Mouse (Mus musculus): ENCODE results near the gene Atf7. TPM values are rescaled to one million over a fixed set of nuclear protein-coding genes. Genes with fewer than 3 reads are reported as not detected.

The Atf7 gene
- polyA plus RNA-seq, 1 experiment: 84.6 TPM

DNA sequence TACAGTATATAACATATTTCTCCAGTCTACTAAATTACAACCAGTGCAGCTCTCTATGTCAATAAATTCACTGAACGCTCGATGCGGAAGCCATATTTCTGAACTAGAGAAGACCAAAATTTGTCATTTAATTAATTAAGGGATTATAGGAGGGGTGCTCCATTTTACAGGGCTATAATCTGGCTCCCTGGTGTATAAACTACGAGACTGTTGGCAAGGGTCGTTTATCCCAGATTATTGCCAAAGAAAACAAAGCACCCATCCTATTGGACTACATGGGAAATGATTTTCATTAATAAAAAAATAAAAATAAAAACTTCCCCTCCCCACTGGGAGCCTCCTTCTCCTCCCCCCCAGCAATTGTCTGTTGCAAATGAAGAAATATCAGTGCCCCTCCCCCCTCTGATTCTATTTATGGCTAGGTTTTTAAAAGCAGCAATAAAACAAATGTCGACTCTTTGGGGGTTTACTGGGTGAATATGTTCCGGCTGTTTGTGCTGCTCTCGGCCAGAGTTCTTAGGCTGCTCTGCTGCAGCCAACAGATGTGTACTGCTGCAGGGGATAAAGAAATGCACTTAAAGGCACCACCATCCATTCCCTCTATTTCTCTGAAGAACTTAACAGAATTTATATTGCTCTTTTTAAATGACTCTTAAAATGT, 31.1 kb downstream of the Atf7 start:
- no peaks in the 10 kb centered on the region for H3K27me3 ChIP-seq (replicated peaks; ENCODE audit: control insufficient read depth, insufficient read depth, low read length)
- no peaks in the 10 kb centered on the region for H3K4me1 ChIP-seq (ENCODE audit: control insufficient read depth, insufficient read depth, low read length)
- H3K36me3 ChIP-seq (ENCODE audit: control insufficient read depth, insufficient read depth, low read length): no peaks in the 10 kb centered on the region; the same call in 1 of the 2 replicates
- no peak for TF ChIP-seq CTCF (conservative IDR thresholded peaks at IDR 0.05; ENCODE audit: insufficient read depth, insufficient read length, low read depth, low read length)
- no peak for TF ChIP-seq POLR2A (IDR thresholded peaks at IDR 0.05; ENCODE audit: low read depth, low read length)
- H3K4me3 ChIP-seq (ENCODE audit: insufficient read depth, low read depth, low read length): no peak overlapping the region
- H3K27ac ChIP-seq (ENCODE audit: insufficient read depth, low read depth, low read length): no peak overlapping the region
- peak; percentile 79 for DNase-seq
- WGBS: 40% methylated on average over 8 of the region's 8 CpGs

GRCm38 (mm10) chr15:102592674-102593073, 32.6 kb downstream of the Atf7 start:
- Histone ChIP-seq H3K27me3 (replicated peaks; ENCODE audit: control insufficient read depth, insufficient read depth, low read length) (no peaks in the 10 kb centered on the region), H3K4me1 (ENCODE audit: control insufficient read depth, insufficient read depth, low read length) (no peaks in the 10 kb centered on the region), H3K4me3 (ENCODE audit: insufficient read depth, low read depth, low read length) (no peak overlapping the region), H3K36me3 (ENCODE audit: control insufficient read depth, insufficient read depth, low read length) (no peaks in the 10 kb centered on the region; the same call in 1 of the 2 replicates), H3K27ac (ENCODE audit: insufficient read depth, low read depth, low read length) (no peak overlapping the region)
- 34% methylated on average over 1 of the region's 1 CpGs for WGBS
- peak; percentile 17 for DNase-seq
- TF ChIP-seq CTCF (conservative IDR thresholded peaks at IDR 0.05; ENCODE audit: insufficient read depth, insufficient read length, low read depth, low read length) (no peak), POLR2A (IDR thresholded peaks at IDR 0.05; ENCODE audit: low read depth, low read length) (no peak)

DNA sequence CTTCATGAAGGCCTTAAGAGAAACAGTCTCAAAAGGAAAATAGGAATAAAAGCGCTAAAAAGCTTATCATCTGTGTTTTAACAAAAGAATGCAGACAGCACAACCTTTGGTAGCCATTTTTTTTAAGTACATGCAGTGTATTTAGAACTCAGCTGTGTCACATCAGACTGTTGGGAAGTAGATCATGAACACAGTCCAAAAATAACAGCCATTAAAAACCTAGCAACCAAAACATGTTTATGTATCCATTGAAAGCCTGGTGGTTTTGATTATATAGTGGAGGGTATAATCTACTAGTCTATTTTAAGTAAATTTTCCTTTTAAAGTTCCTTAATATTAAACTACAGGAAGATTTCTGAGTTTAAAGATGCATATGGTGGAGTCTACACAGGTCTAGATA, 34.7 kb downstream of the Atf7 start:
- H3K4me1 ChIP-seq (ENCODE audit: control insufficient read depth, insufficient read depth, low read length): no peaks in the 10 kb centered on the region
- no peak overlapping the region for H3K27ac ChIP-seq (ENCODE audit: insufficient read depth, low read depth, low read length)
- H3K4me3 ChIP-seq (ENCODE audit: insufficient read depth, low read depth, low read length): no peak overlapping the region
- no peaks in the 10 kb centered on the region; the same call in 1 of the 2 replicates for H3K36me3 ChIP-seq (ENCODE audit: control insufficient read depth, insufficient read depth, low read length)
- 80% methylated on average over 1 of the region's 1 CpGs for WGBS
- TF ChIP-seq POLR2A (IDR thresholded peaks at IDR 0.05; ENCODE audit: low read depth, low read length): no peak
- no peaks in the 10 kb centered on the region for H3K27me3 ChIP-seq (replicated peaks; ENCODE audit: control insufficient read depth, insufficient read depth, low read length)
- DNase-seq: peak; percentile 15

DNA sequence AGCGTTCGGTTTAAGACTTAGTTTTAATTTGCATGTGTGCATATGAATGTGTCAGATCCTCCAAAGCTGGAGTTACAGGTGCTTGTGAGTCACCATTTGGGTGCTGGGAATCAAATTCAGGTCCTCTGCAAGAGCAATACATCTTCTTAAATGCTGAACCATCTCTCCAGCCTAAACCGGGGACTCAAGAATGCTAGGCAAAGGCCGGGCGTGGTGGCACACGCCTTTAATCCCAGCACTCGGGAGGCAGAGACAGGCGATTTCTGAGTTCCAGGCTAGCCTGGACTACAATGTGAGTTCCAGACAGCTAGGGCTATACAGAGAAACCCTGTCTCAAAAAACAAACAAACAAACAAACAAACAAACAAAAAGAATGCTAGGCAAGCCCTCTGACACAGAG, 35.4 kb downstream of the Atf7 start:
- Histone ChIP-seq H3K27me3 (replicated peaks; ENCODE audit: control insufficient read depth, insufficient read depth, low read length) (no peaks in the 10 kb centered on the region), H3K36me3 (ENCODE audit: control insufficient read depth, insufficient read depth, low read length) (no peaks in the 10 kb centered on the region; the same call in 1 of the 2 replicates), H3K4me1 (ENCODE audit: control insufficient read depth, insufficient read depth, low read length) (no peaks in the 10 kb centered on the region; the same call in 1 of the 2 replicates), H3K27ac (ENCODE audit: insufficient read depth, low read depth, low read length) (no peak overlapping the region), H3K4me3 (ENCODE audit: insufficient read depth, low read depth, low read length) (no peak overlapping the region)
- WGBS: 98% methylated on average over 8 of the region's 8 CpGs
- TF ChIP-seq CTCF (conservative IDR thresholded peaks at IDR 0.05; ENCODE audit: insufficient read depth, insufficient read length, low read depth, low read length) (no peak), POLR2A (IDR thresholded peaks at IDR 0.05; ENCODE audit: low read depth, low read length) (no peak)
- no peak for DNase-seq

GRCm38 (mm10) chr15:102585501-102585900, 39.8 kb downstream of the Atf7 start:
- 59% methylated on average over 5 of the region's 5 CpGs for WGBS
- Histone ChIP-seq H3K36me3 (ENCODE audit: control insufficient read depth, insufficient read depth, low read length) (no peaks in the 10 kb centered on the region; the same call in 1 of the 2 replicates), H3K4me3 (ENCODE audit: insufficient read depth, low read depth, low read length) (no peak overlapping the region), H3K27me3 (replicated peaks; ENCODE audit: control insufficient read depth, insufficient read depth, low read length) (no peaks in the 10 kb centered on the region), H3K4me1 (ENCODE audit: control insufficient read depth, insufficient read depth, low read length) (no peaks in the 10 kb centered on the region; the same call in 1 of the 2 replicates), H3K27ac (ENCODE audit: insufficient read depth, low read depth, low read length) (no peak overlapping the region)
- TF ChIP-seq CTCF (conservative IDR thresholded peaks at IDR 0.05; ENCODE audit: insufficient read depth, insufficient read length, low read depth, low read length) (no peak), POLR2A (IDR thresholded peaks at IDR 0.05; ENCODE audit: low read depth, low read length) (no peak)
- no peak for DNase-seq

GRCm38 (mm10) chr15:102583708-102584383, 41.4 kb downstream of the Atf7 start:
- WGBS: 77% methylated on average over 8 of the region's 8 CpGs
- Histone ChIP-seq H3K4me1 (ENCODE audit: control insufficient read depth, insufficient read depth, low read length) (no peaks in the 10 kb centered on the region; the same call in 1 of the 2 replicates), H3K27ac (ENCODE audit: insufficient read depth, low read depth, low read length) (no peak overlapping the region), H3K4me3 (ENCODE audit: insufficient read depth, low read depth, low read length) (no peak overlapping the region), H3K27me3 (replicated peaks; ENCODE audit: control insufficient read depth, insufficient read depth, low read length) (no peaks in the 10 kb centered on the region), H3K36me3 (ENCODE audit: control insufficient read depth, insufficient read depth, low read length) (no peaks in the 10 kb centered on the region)
- TF ChIP-seq CTCF (conservative IDR thresholded peaks at IDR 0.05; ENCODE audit: insufficient read depth, insufficient read length, low read depth, low read length): no peak
- TF ChIP-seq POLR2A (IDR thresholded peaks at IDR 0.05; ENCODE audit: low read depth, low read length): no peak
- DNase-seq: no peak

DNA sequence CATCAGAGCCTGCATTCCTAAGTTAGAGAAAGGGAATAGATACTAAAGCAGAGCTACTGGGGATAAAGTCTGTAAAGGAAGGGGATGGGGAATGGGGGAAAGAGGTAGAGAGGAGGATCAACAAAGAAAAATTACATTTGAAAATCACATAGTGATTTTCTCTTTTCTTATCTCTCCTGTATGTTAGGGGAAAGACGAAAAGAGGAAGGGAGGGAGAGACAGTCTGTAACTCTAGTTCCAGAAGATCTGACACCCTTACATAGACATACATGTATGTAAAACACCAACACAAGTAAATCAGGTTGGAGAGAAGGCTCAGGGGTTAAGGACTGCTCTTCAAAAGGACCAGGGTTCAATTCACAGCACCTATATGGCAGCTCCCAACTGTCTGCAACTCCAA, 44.1 kb downstream of the Atf7 start:
- TF ChIP-seq CTCF (conservative IDR thresholded peaks at IDR 0.05; ENCODE audit: insufficient read depth, insufficient read length, low read depth, low read length) (no peak), POLR2A (IDR thresholded peaks at IDR 0.05; ENCODE audit: low read depth, low read length) (no peak)
- H3K4me3 ChIP-seq (ENCODE audit: insufficient read depth, low read depth, low read length): no peak overlapping the region
- no peaks in the 10 kb centered on the region for H3K27me3 ChIP-seq (replicated peaks; ENCODE audit: control insufficient read depth, insufficient read depth, low read length)
- H3K36me3 ChIP-seq (ENCODE audit: control insufficient read depth, insufficient read depth, low read length): no peaks in the 10 kb centered on the region
- no peak for DNase-seq
- no peaks in the 10 kb centered on the region; the same call in 1 of the 2 replicates for H3K4me1 ChIP-seq (ENCODE audit: control insufficient read depth, insufficient read depth, low read length)
- H3K27ac ChIP-seq (ENCODE audit: insufficient read depth, low read depth, low read length): no peak overlapping the region
- 77% methylated on average over 1 of the region's 1 CpGs for WGBS

Data from kidney, adult 2 months (tissue).